Mouse (Mus musculus) kidney, postnatal 0 days (tissue): ENCODE data around the gene Lztr1. TPM values are rescaled to one million over a fixed set of nuclear protein-coding genes. Genes with fewer than 3 reads are reported as not detected.
A peak's percentile ranks its signal among the peaks of the same experiment; 100 is the strongest.
"Not testable (repeated sequence)": the region's sequence is repeated elsewhere in the genome, so short reads cannot be mapped to it uniquely, and the experiment has no call there.

Source experiments
- ATAC-seq: fragments of 200-750 bp; cut with Nextera tagmentation; replicated peaks from 2 replicates; pipeline ENCODE4 v1.8.0; 2017; ENCODE audit warnings: low read depth, moderate number of reproducible peaks, moderate TSS enrichment, moderate library complexity; ENCODE audit not compliant: low FRiP score
- DNase-seq: peaks from one replicate; pipeline ENCODE4 v3.0.0-alpha.2; 2016; ENCODE audit warnings: low spot score
- H3K27ac ChIP-seq: fragments of 300-500 bp; sonication (generic); 2 replicates; pipeline ENCODE4 v1.5.1; 2014; ENCODE audit warnings: mild to moderate bottlenecking
- H3K27me3 ChIP-seq: fragments of 300-500 bp; sonication (generic); 2 replicates; pipeline ENCODE4 v1.6.1; 2014; ENCODE audit warnings: low read length, mixed read lengths; ENCODE audit not compliant: insufficient read depth
- H3K36me3 ChIP-seq: fragments of 300-500 bp; sonication (generic); 2 replicates; pipeline ENCODE4 v1.6.1; 2014; ENCODE audit warnings: low read length, mixed read lengths; ENCODE audit not compliant: insufficient read depth
- H3K4me1 ChIP-seq: fragments of 300-500 bp; sonication (generic); replicated peaks from 2 replicates; pipeline ENCODE4 v1.6.1; 2014; ENCODE audit warnings: antibody characterized with exemption, low read length, mixed read lengths; ENCODE audit not compliant: insufficient read depth
- H3K4me2 ChIP-seq: fragments of 300-500 bp; sonication (generic); 2 replicates; pipeline ENCODE4 v1.6.1; 2014; ENCODE audit warnings: mild to moderate bottlenecking, low read length, moderate library complexity, mixed read lengths
- H3K4me3 ChIP-seq: fragments of 300-500 bp; sonication (generic); replicated peaks from 2 replicates; pipeline ENCODE4 v1.5.1; 2014; ENCODE audit warnings: low read depth, low read length
- H3K9ac ChIP-seq: fragments of 300-500 bp; sonication (generic); 2 replicates; pipeline ENCODE4 v1.6.1; 2014; ENCODE audit warnings: low read depth, low read length
- H3K9me3 ChIP-seq: fragments of 300-500 bp; sonication (generic); replicated peaks from 2 replicates; pipeline ENCODE4 v1.6.1; 2016; ENCODE audit warnings: low read length, inconsistent platforms, mixed read lengths
- CTCF ChIP-seq: IDR thresholded peaks from 2 replicates; pipeline ENCODE4 v1.5.1; 2016; ENCODE audit warnings: antibody characterized with exemption, low read depth, mild to moderate bottlenecking, moderate library complexity
- WGBS: fragments of 180-500 bp; shearing (Covaris S2); extraction: QIAGEN DNeasy Blood & Tissue Kit; methylation state at CpG from one replicate; pipeline ENCODE4 v1.1.7; 2014; 5-methylcytosine and 5-hydroxymethylcytosine counted together
- polyA plus RNA-seq: library from polyadenylated mRNA; unstranded; fragments of >200 nt; fragmentation: Nextera tagmentation; extraction: Ambion mirVana; gene quantifications from 2 replicates; pipeline ENCODE4 v1.2.1, GENCODE M21; 2015

The Lztr1 gene
- polyA plus RNA-seq, 1 experiment from 2014 or later, result 65.7 TPM

- Histone ChIP-seq H3K36me3 (no peaks in the 10 kb centered on the region), H3K27me3 (no peaks in the 10 kb centered on the region), H3K4me1 (no peaks in the 10 kb centered on the region), H3K27ac (no peak overlapping the region), H3K4me3 (no peak overlapping the region), H3K9me3 (no peaks in the 10 kb centered on the region), H3K9ac (no peak overlapping the region), H3K4me2 (no peak overlapping the region)
- DNase-seq (no peak), ATAC-seq (no peak)
- 76% methylated on average over 2 of the region's 2 CpGs for WGBS
- TF ChIP-seq CTCF, result no peak
Measured at GRCm38 (mm10) chr16:17542632-17543031, 34.1 kb downstream of the Lztr1 start.

- Histone ChIP-seq H3K9me3 (no peaks in the 10 kb centered on the region), H3K36me3 (no peaks in the 10 kb centered on the region), H3K4me3 (no peak overlapping the region), H3K27me3 (no peaks in the 10 kb centered on the region), H3K9ac (no peak overlapping the region), H3K4me2 (no peak overlapping the region), H3K4me1 (0 out of 2 replicates have a peak, but pooled peaks cover 5% of the 10 kb centered on the region), H3K27ac (no peak overlapping the region)
- ATAC-seq (no peak), DNase-seq (no peak)
- TF ChIP-seq CTCF, result no peak
- 88% methylated on average over 7 of the region's 7 CpGs for WGBS
Measured at GRCm38 (mm10) chr16:17552837-17553236, 44.3 kb downstream of the Lztr1 start.

DNA sequence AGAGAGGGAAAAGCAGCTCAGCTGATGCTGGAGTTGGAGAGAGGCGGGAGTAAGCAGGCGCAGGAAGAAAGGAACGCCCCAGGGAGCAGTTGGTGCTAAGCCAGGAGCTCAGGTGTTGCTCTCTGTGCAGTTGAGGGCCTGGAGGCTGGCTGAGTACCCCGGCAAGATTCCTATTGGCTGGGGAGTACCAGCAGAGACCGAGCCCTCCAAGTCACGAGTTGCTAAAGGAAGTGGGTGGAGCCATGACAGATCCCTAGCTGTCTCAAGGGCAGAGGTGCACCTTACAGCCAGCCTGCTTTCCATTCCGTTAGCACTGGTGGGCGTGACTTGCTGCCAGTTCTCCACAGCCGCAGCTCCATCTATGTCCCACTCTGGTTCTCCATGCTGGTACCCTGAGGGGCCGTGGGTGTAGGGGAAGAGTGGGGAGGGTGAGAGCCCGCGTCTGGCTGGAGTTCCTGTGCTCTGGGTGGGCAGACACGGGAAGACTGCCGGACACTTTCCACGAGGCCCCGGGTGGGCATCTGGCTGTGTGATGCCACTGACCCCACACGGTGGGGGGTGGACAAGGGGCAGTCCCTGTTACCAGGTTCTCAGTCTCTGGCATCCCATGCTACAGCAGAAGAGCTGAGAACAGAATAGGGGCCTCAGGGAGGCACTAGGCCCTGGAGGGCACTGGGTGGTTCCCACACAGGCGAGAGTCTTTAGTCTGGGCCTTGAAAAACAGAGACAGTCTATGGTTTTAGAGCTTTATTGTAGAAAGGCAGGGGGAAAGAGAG lies 45.6 kb downstream of the Lztr1 start:
- Histone ChIP-seq H3K4me2 (peak overlapping the region; percentile 46), H3K4me1 (peaks cover 16% of the 10 kb centered on the region), H3K27ac (no peak overlapping the region), H3K9ac (no peak overlapping the region), H3K9me3 (no peaks in the 10 kb centered on the region), H3K36me3 (no peaks in the 10 kb centered on the region), H3K4me3 (no peak overlapping the region), H3K27me3 (no peaks in the 10 kb centered on the region)
- TF ChIP-seq CTCF, result no peak
- ATAC-seq (peak; percentile 94), DNase-seq (peak; percentile 87)
- WGBS, result 8% methylated on average over 18 of the region's 18 CpGs

- WGBS, result 49% methylated on average over 4 of the region's 4 CpGs
- not testable (repeated sequence) for H3K9ac ChIP-seq, DNase-seq, H3K4me2 ChIP-seq, H3K36me3 ChIP-seq, H3K4me3 ChIP-seq, ATAC-seq, H3K9me3 ChIP-seq, H3K27ac ChIP-seq, H3K27me3 ChIP-seq
- peaks cover 19% of the 10 kb centered on the region for H3K4me1 ChIP-seq
Measured at GRCm38 (mm10) chr16:17554702-17555101, 46.2 kb downstream of the Lztr1 start.

- ATAC-seq (no peak), DNase-seq (no peak)
- H3K4me1 ChIP-seq, result peaks cover 27% of the 10 kb centered on the region
- no peak overlapping the region for H3K27ac ChIP-seq
- TF ChIP-seq CTCF, result no peak
- H3K4me3 ChIP-seq, result no peak overlapping the region
- H3K4me2 ChIP-seq, result no peak overlapping the region
- H3K9ac ChIP-seq, result no peak overlapping the region
- 84% methylated on average over 4 of the region's 4 CpGs for WGBS
- no peaks in the 10 kb centered on the region for H3K27me3 ChIP-seq
- H3K9me3 ChIP-seq, result no peaks in the 10 kb centered on the region
- no peaks in the 10 kb centered on the region for H3K36me3 ChIP-seq
Measured at GRCm38 (mm10) chr16:17556180-17556579, 47.7 kb downstream of the Lztr1 start.

DNA sequence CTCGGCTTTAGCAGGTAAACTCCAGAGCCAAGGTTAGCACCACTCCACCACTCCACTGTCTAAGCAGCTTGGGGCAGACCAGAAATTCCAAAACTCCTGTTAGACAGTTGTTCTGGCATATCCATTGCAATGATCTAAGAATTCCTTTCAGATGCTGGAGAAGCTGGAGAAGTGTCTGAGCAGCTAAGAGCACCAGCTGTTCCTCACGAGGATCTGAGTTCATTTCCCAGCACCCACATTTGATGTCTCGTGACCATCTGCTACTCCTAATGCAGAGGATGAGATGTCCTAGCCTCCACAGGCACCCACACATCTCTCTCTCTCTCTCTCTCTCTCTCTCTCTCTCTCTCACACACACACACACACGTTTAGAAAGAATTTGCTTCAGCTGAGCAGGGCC lies 48.4 kb downstream of the Lztr1 start:
- no peak overlapping the region for H3K4me2 ChIP-seq
- H3K27ac ChIP-seq, result no peak overlapping the region
- no peak overlapping the region for H3K9ac ChIP-seq
- H3K9me3 ChIP-seq, result no peaks in the 10 kb centered on the region
- H3K4me3 ChIP-seq, result no peak overlapping the region
- TF ChIP-seq CTCF, result no peak
- no peak for ATAC-seq
- H3K36me3 ChIP-seq, result no peaks in the 10 kb centered on the region
- peaks cover 34% of the 10 kb centered on the region for H3K4me1 ChIP-seq
- no peaks in the 10 kb centered on the region for H3K27me3 ChIP-seq
- 57% methylated on average over 4 of the region's 4 CpGs for WGBS
- no peak for DNase-seq

- peak overlapping the region; percentile 32; the same call in 1 of the 2 replicates for H3K4me2 ChIP-seq
- H3K4me3 ChIP-seq, result no peak overlapping the region
- peak; percentile 99 for TF ChIP-seq CTCF
- no peak for ATAC-seq
- H3K9ac ChIP-seq, result no peak overlapping the region
- peak; percentile 82 for DNase-seq
- no peaks in the 10 kb centered on the region for H3K36me3 ChIP-seq
- peaks cover 35% of the 10 kb centered on the region for H3K4me1 ChIP-seq
- H3K9me3 ChIP-seq, result no peaks in the 10 kb centered on the region
- no peaks in the 10 kb centered on the region for H3K27me3 ChIP-seq
- no peak overlapping the region for H3K27ac ChIP-seq
- WGBS, result 1% methylated on average over 5 of the region's 5 CpGs
Measured at GRCm38 (mm10) chr16:17557947-17558480, 49.5 kb downstream of the Lztr1 start.
